Comparison of ENCODE assay signal across 8 mouse cellular contexts in genomic region chr11:120905430-120905873, GRCm38 (mm10). TPM values are rescaled to one million over a fixed set of nuclear protein-coding genes. Genes with fewer than 3 reads are reported as not detected.
A peak's percentile ranks its signal among the peaks of the same experiment; 100 is the strongest.
DNase-seq lines count a peak whose midpoint lies in the region; ATAC-seq lines count a peak whose summit lies in the region.

No protein-coding gene starts in this region.

- no peaks in the 10 kb centered on the region for H3K4me1 ChIP-seq in embryonic facial prominence, embryonic 11.5 days (ENCODE audit: control insufficient read depth, insufficient read depth, low read length)
- H3K4me1 ChIP-seq in heart, embryonic 12.5 days (replicated peaks) = peaks cover 7% of the 10 kb centered on the region; the same call in 1 of the 2 replicates
- H3K4me1 ChIP-seq in liver, embryonic 13.5 days (replicated peaks) = peaks cover 42% of the 10 kb centered on the region

- no peaks in the 10 kb centered on the region for H3K9me3 ChIP-seq in embryonic facial prominence, embryonic 11.5 days (replicated peaks; ENCODE audit: control insufficient read depth, low read length)
- H3K9me3 ChIP-seq in heart, embryonic 12.5 days (replicated peaks) = no peaks in the 10 kb centered on the region; the same call in 1 of the 2 replicates
- no peaks in the 10 kb centered on the region for H3K9me3 ChIP-seq in liver, embryonic 13.5 days (replicated peaks)

- no peak overlapping the region for H3K9ac ChIP-seq in embryonic facial prominence, embryonic 11.5 days (replicated peaks; ENCODE audit: low read length)
- H3K9ac ChIP-seq in heart, embryonic 12.5 days = no peak overlapping the region
- no peak overlapping the region for H3K9ac ChIP-seq in liver, embryonic 13.5 days

- H3K4me2 ChIP-seq in embryonic facial prominence, embryonic 11.5 days (ENCODE audit: low read depth, low read length) = no peak overlapping the region
- H3K4me2 ChIP-seq in heart, embryonic 12.5 days = no peak overlapping the region
- H3K4me2 ChIP-seq in liver, embryonic 13.5 days = no peak overlapping the region

- peak; percentile 75; the same call in 1 of the 2 replicates for ATAC-seq in embryonic facial prominence, embryonic 11.5 days (replicated peaks; ENCODE audit: insufficient number of reproducible peaks, low FRiP score, low TSS enrichment, low read depth)
- peak; percentile 68 for ATAC-seq in heart, embryonic 12.5 days (ENCODE audit: insufficient number of reproducible peaks, low FRiP score)
- peak; percentile 50; the same call in 1 of the 2 replicates for ATAC-seq in liver, embryonic 13.5 days (ENCODE audit: low read depth)
- peak; percentile 90 for ATAC-seq in neutrophil, adult 5-6 weeks (ENCODE audit: extremely low read depth, insufficient number of reproducible peaks, low FRiP score, poor library complexity, severe bottlenecking)

- no peak overlapping the region for H3K27ac ChIP-seq in embryonic facial prominence, embryonic 11.5 days (replicated peaks; ENCODE audit: low read depth, low read length)
- no peak overlapping the region; the same call in 1 of the 2 replicates for H3K27ac ChIP-seq in heart, embryonic 12.5 days (ENCODE audit: poor library complexity, severe bottlenecking)
- H3K27ac ChIP-seq in liver, embryonic 13.5 days = no peak overlapping the region

- no peak overlapping the region for H3K4me3 ChIP-seq in embryonic facial prominence, embryonic 11.5 days (ENCODE audit: low read depth, low read length)
- no peak overlapping the region for H3K4me3 ChIP-seq in heart, embryonic 12.5 days
- H3K4me3 ChIP-seq in liver, embryonic 13.5 days (replicated peaks) = no peak overlapping the region

- 40% methylated on average over 1 of the region's 1 CpGs for WGBS in embryonic facial prominence, embryonic 11.5 days
- 3% methylated on average over 1 of the region's 1 CpGs for WGBS in heart, embryonic 12.5 days
- WGBS in liver, embryonic 13.5 days (ENCODE audit: insufficient replicate concordance) = 17% methylated on average over 1 of the region's 1 CpGs

- no peaks in the 10 kb centered on the region for H3K36me3 ChIP-seq in embryonic facial prominence, embryonic 11.5 days (replicated peaks; ENCODE audit: control insufficient read depth, insufficient read depth, low read depth, low read length)
- 0 out of 2 replicates have a peak, but pooled peaks cover 13% of the 10 kb centered on the region for H3K36me3 ChIP-seq in heart, embryonic 12.5 days
- H3K36me3 ChIP-seq in liver, embryonic 13.5 days = no peaks in the 10 kb centered on the region; the same call in 1 of the 2 replicates

- H3K27me3 ChIP-seq in embryonic facial prominence, embryonic 11.5 days (ENCODE audit: control insufficient read depth, insufficient read depth, low read length) = no peaks in the 10 kb centered on the region
- H3K27me3 ChIP-seq in heart, embryonic 12.5 days (replicated peaks) = no peaks in the 10 kb centered on the region
- H3K27me3 ChIP-seq in liver, embryonic 13.5 days = no peaks in the 10 kb centered on the region

- peak; percentile 79 to 80 for DNase-seq in B cell, adult 2 months
- peak; percentile 77 for DNase-seq in adrenal gland, adult 2 months
- peak; percentile 82 for DNase-seq in embryonic facial prominence, embryonic 11.5 days (ENCODE audit: low spot score)
- peak; percentile 85 for DNase-seq in kidney, postnatal 14 days
- DNase-seq in liver, embryonic 13.5 days = peak; percentile 71
- peak; percentile 54 for DNase-seq in testis, postnatal 14 days (ENCODE audit: low spot score)

RNA-seq across cellular contexts. Expression of gene Ccdc57, which starts 27.2 kb away (rescaled TPM):
- 10 to 100 TPM in 1 of 2 experiments, 1 to 10 TPM in 1; 8.4 to 20.4 TPM for total RNA-seq in adrenal gland, adult 2 months (2021)
- polyA plus RNA-seq in adrenal gland, adult 2 months (2012; rRNA removed) = 2.7 and 3.5 TPM in 2 replicates
- polyA plus RNA-seq in embryonic facial prominence, embryonic 11.5 days (2014; fragmentation: Nextera tagmentation; extraction: Ambion mirVana) = 4.5 and 5.3 TPM in 2 replicates
- polyA plus RNA-seq in heart, embryonic 12.5 days (2016; fragmentation: Nextera tagmentation; extraction: Ambion mirVana) = 4.7 and 4.9 TPM in 2 replicates
- 1.8 TPM in 2 replicates for polyA plus RNA-seq in liver, embryonic 13.5 days (2015; fragmentation: Nextera tagmentation; extraction: Ambion mirVana)
- total RNA-seq in neutrophil, adult 5-6 weeks (2017) = 3.5 and 4.7 TPM in 2 replicates

RNA-seq across cellular contexts. Expression of gene Slc16a3, which starts 42.8 kb away (rescaled TPM):
- 1 to 10 TPM; 1.2 to 1.3 TPM for total RNA-seq in adrenal gland, adult 2 months (2021)
- 1.4 and 2.5 TPM in 2 replicates for polyA plus RNA-seq in adrenal gland, adult 2 months (2012; rRNA removed)
- polyA plus RNA-seq in embryonic facial prominence, embryonic 11.5 days (2014; fragmentation: Nextera tagmentation; extraction: Ambion mirVana) = 30.7 and 40.8 TPM in 2 replicates
- polyA plus RNA-seq in heart, embryonic 12.5 days (2016; fragmentation: Nextera tagmentation; extraction: Ambion mirVana) = 289 and 290 TPM in 2 replicates
- 71.4 and 81.7 TPM in 2 replicates for polyA plus RNA-seq in liver, embryonic 13.5 days (2015; fragmentation: Nextera tagmentation; extraction: Ambion mirVana)
- 216 and 232 TPM in 2 replicates for total RNA-seq in neutrophil, adult 5-6 weeks (2017)
